In genomic region chr2:126948231-126948630, GRCm38 (mm10) we compare ENCODE assay signal across 17 mouse cellular contexts.
"Had no signal": no experiment of that assay in that cellular context is flagged by ENCODE, and none has a peak within 500 bp of the region (broad histone marks: within the 10 kb centered on the region; RNA-seq: fewer than 3 reads in every experiment).

No protein-coding gene starts in this region.

- DNase-seq: kidney, adult 11 months; kidney, adult 9 months; kidney, postnatal 25 days; layer of hippocampus, postnatal 36 days; lung, adult 2 months; lung, postnatal 14 days; lung, postnatal 4 days; midbrain, embryonic 14.5 days; right cerebral cortex, adult 18-20 months; right cerebral cortex, postnatal 14 days; right cerebral cortex, postnatal 4 days; thymus, adult 2 months; thymus, postnatal 25 days had no signal

- H3K4me2 ChIP-seq: midbrain, embryonic 11.5 days had no signal

- H3K9ac ChIP-seq: liver, embryonic 14.5 days had no signal

- H3K4me3 ChIP-seq: left cerebral cortex, adult 2 months had no signal

- H3K27ac ChIP-seq: left cerebral cortex, adult 2 months; liver, embryonic 14.5 days; stomach, postnatal 0 days had no signal
